Mouse (Mus musculus): ENCODE measurements around the gene Htra1. TPM values are rescaled to one million over a fixed set of nuclear protein-coding genes. Genes with fewer than 3 reads are reported as not detected.

Gene Htra1
- polyA plus RNA-seq, 1 experiment from 2014 or later, result 12.7 TPM

GRCm38 (mm10) chr7:131024807-131025206 lies 88.9 kb downstream of the Htra1 start:
- Histone ChIP-seq H3K9me3 (ENCODE audit: control insufficient read depth, low read length) (no peaks in the 10 kb centered on the region), H3K36me3 (ENCODE audit: control insufficient read depth, insufficient read depth, low read length) (no peaks in the 10 kb centered on the region), H3K4me2 (ENCODE audit: low read length) (no peak overlapping the region), H3K4me1 (ENCODE audit: control insufficient read depth, insufficient read depth, low read length) (no peaks in the 10 kb centered on the region), H3K4me3 (replicated peaks; ENCODE audit: low read depth, low read length) (no peak overlapping the region), H3K27me3 (ENCODE audit: control insufficient read depth, insufficient read depth, low read length) (no peaks in the 10 kb centered on the region), H3K9ac (replicated peaks; ENCODE audit: low read length) (no peak overlapping the region), H3K27ac (replicated peaks; ENCODE audit: low read depth, low read length) (no peak overlapping the region)
- no peak for DNase-seq
- no peak for ATAC-seq (ENCODE audit: low FRiP score, low TSS enrichment)
- 85% methylated on average over 1 of the region's 1 CpGs for WGBS

GRCm38 (mm10) chr7:131027557-131027956 lies 91.6 kb downstream of the Htra1 start:
- no peaks in the 10 kb centered on the region for H3K4me1 ChIP-seq (ENCODE audit: control insufficient read depth, insufficient read depth, low read length)
- no peaks in the 10 kb centered on the region for H3K36me3 ChIP-seq (ENCODE audit: control insufficient read depth, insufficient read depth, low read length)
- DNase-seq (no peak), ATAC-seq (ENCODE audit: low FRiP score, low TSS enrichment) (no peak)
- 77% methylated on average over 1 of the region's 1 CpGs for WGBS
- no peak overlapping the region for H3K4me2 ChIP-seq (ENCODE audit: low read length)
- H3K4me3 ChIP-seq (replicated peaks; ENCODE audit: low read depth, low read length), result no peak overlapping the region
- no peaks in the 10 kb centered on the region for H3K9me3 ChIP-seq (ENCODE audit: control insufficient read depth, low read length)
- no peaks in the 10 kb centered on the region for H3K27me3 ChIP-seq (ENCODE audit: control insufficient read depth, insufficient read depth, low read length)
- no peak overlapping the region for H3K27ac ChIP-seq (replicated peaks; ENCODE audit: low read depth, low read length)
- H3K9ac ChIP-seq (replicated peaks; ENCODE audit: low read length), result no peak overlapping the region

GRCm38 (mm10) chr7:131031755-131032154 lies 95.8 kb downstream of the Htra1 start, which contains the start of gene Dmbt1:
Gene Dmbt1, plus strand, starts transcription at chr7:131032053.
- DNase-seq (no peak), ATAC-seq (ENCODE audit: low FRiP score, low TSS enrichment) (no peak)
- no peaks in the 10 kb centered on the region for H3K36me3 ChIP-seq (ENCODE audit: control insufficient read depth, insufficient read depth, low read length)
- H3K4me3 ChIP-seq (replicated peaks; ENCODE audit: low read depth, low read length), result no peak within 1 kb of the TSS
- 88% methylated on average over 5 of the region's 5 CpGs for WGBS
- H3K27ac ChIP-seq (replicated peaks; ENCODE audit: low read depth, low read length), result no peak within 1 kb of the TSS
- no peaks in the 10 kb centered on the region for H3K27me3 ChIP-seq (ENCODE audit: control insufficient read depth, insufficient read depth, low read length)
- H3K9ac ChIP-seq (replicated peaks; ENCODE audit: low read length), result no peak within 1 kb of the TSS
- no peaks in the 10 kb centered on the region for H3K9me3 ChIP-seq (ENCODE audit: control insufficient read depth, low read length)
- H3K4me2 ChIP-seq (ENCODE audit: low read length), result no peak within 1 kb of the TSS
- H3K4me1 ChIP-seq (ENCODE audit: control insufficient read depth, insufficient read depth, low read length), result no peaks in the 10 kb centered on the region

Small RNA genes within 50 kb of the gene (microRNA-seq; reads per million reads assigned to microRNA genes)
- 0.73 reads per million for gene Mir7061

Other genes with a start within 250 kb of the Htra1 start
- not detected in 2 replicates for gene Btbd16, start 162.0 kb upstream of the Htra1 start, polyA plus RNA-seq (2014; fragmentation: Nextera tagmentation; extraction: Ambion mirVana)
- gene Plekha1, start 70.4 kb upstream of the Htra1 start, polyA plus RNA-seq (2014; fragmentation: Nextera tagmentation; extraction: Ambion mirVana), result 65.1 and 77.7 TPM in 2 replicates
- not detected in 2 replicates for gene Dmbt1, start 95.9 kb downstream of the Htra1 start, polyA plus RNA-seq (2014; fragmentation: Nextera tagmentation; extraction: Ambion mirVana)
- not detected in 2 replicates for gene 4933402N03Rik, start 210.2 kb downstream of the Htra1 start, polyA plus RNA-seq (2014; fragmentation: Nextera tagmentation; extraction: Ambion mirVana)
- gene 5430419D17Rik, start 238.3 kb downstream of the Htra1 start, polyA plus RNA-seq (2014; fragmentation: Nextera tagmentation; extraction: Ambion mirVana), result not detected in 2 replicates